Mouse (Mus musculus) kidney, embryonic 16.5 days (tissue): ENCODE measurements around the gene Frat2. TPM values are rescaled to one million over a fixed set of nuclear protein-coding genes. Genes with fewer than 3 reads are reported as not detected.

Experiments
- ATAC-seq: fragments of 200-750 bp; cut with Nextera tagmentation; 2 replicates; pipeline ENCODE4 v1.8.0; 2017; ENCODE audit warnings: moderate TSS enrichment; ENCODE audit not compliant: low FRiP score, low TSS enrichment
- H3K27ac ChIP-seq: fragments of 300-500 bp; sonication (generic); 2 replicates; pipeline ENCODE4 v1.5.1; 2014; ENCODE audit warnings: low read length
- H3K27me3 ChIP-seq: fragments of 300-500 bp; sonication (generic); 2 replicates; pipeline ENCODE4 v1.6.1; 2014; ENCODE audit warnings: low read length, control low read depth, mixed read lengths; ENCODE audit not compliant: insufficient read depth
- H3K36me3 ChIP-seq: fragments of 300-500 bp; sonication (generic); 2 replicates; pipeline ENCODE4 v1.6.1; 2014; ENCODE audit warnings: low read length, control low read depth, mixed read lengths; ENCODE audit not compliant: insufficient read depth
- H3K4me1 ChIP-seq: fragments of 300-500 bp; sonication (generic); 2 replicates; pipeline ENCODE4 v1.6.1; 2014; ENCODE audit warnings: low read length, control low read depth, mixed read lengths; ENCODE audit not compliant: insufficient read depth
- H3K4me2 ChIP-seq: fragments of 300-500 bp; sonication (generic); replicated peaks from 2 replicates; pipeline ENCODE4 v1.6.1; 2014; ENCODE audit warnings: low read depth, low read length
- H3K4me3 ChIP-seq: fragments of 300-500 bp; sonication (generic); 2 replicates; pipeline ENCODE4 v1.5.1; 2014; ENCODE audit warnings: mild to moderate bottlenecking, low read length
- H3K9ac ChIP-seq: fragments of 300-500 bp; sonication (generic); replicated peaks from 2 replicates; pipeline ENCODE4 v1.6.1; 2014; ENCODE audit warnings: low read length
- H3K9me3 ChIP-seq: fragments of 300-500 bp; sonication (generic); 2 replicates; pipeline ENCODE4 v1.6.1; 2016; ENCODE audit warnings: low read length, control low read depth
- WGBS: fragments of 180-500 bp; shearing (Covaris S2); extraction: QIAGEN DNeasy Blood & Tissue Kit; methylation state at CpG from one replicate; pipeline ENCODE4 v1.1.7; 2014; 5-methylcytosine and 5-hydroxymethylcytosine counted together
- polyA plus RNA-seq: library from polyadenylated mRNA; unstranded; fragments of >200 nt; fragmentation: Nextera tagmentation; extraction: Ambion mirVana; gene quantifications from 2 replicates; pipeline ENCODE4 v1.2.1, GENCODE M21; 2015

Gene Frat2
- polyA plus RNA-seq, result 3.7 and 4.7 TPM in 2 replicates

- H3K27me3 ChIP-seq, result no peaks in the 10 kb centered on the region
- no peaks in the 10 kb centered on the region for H3K9me3 ChIP-seq
- H3K4me2 ChIP-seq, result peak within 1 kb of the TSS; percentile 97
- peak within 1 kb of the TSS; percentile 74 for H3K4me3 ChIP-seq
- no peaks in the 10 kb centered on the region for H3K36me3 ChIP-seq
- peak; percentile 96 for ATAC-seq
- under 1% methylated on average over 68 of the region's 72 CpGs for WGBS
- peak within 1 kb of the TSS; percentile 80 for H3K9ac ChIP-seq
- peak within 1 kb of the TSS; percentile 94 for H3K27ac ChIP-seq
- peaks cover 29% of the 10 kb centered on the region for H3K4me1 ChIP-seq
Measured at GRCm38 (mm10) chr19:41847992-41848851, at the start of gene Frat2. Gene Frat2, minus strand, starts transcription at chr19:41848132.

GRCm38 (mm10) chr19:41896319-41896711 lies 48.4 kb upstream of the Frat2 start:
- Histone ChIP-seq H3K36me3 (0 out of 2 replicates have a peak, but pooled peaks cover under 1% of the 10 kb centered on the region), H3K27me3 (no peaks in the 10 kb centered on the region), H3K4me3 (peak overlapping the region; percentile 95), H3K4me2 (peak overlapping the region; percentile 92), H3K4me1 (peaks cover 15% of the 10 kb centered on the region), H3K27ac (no peak overlapping the region), H3K9me3 (no peaks in the 10 kb centered on the region), H3K9ac (peak overlapping the region; percentile 63)
- no peak for ATAC-seq
- 17% methylated on average over 18 of the region's 18 CpGs for WGBS

DNA sequence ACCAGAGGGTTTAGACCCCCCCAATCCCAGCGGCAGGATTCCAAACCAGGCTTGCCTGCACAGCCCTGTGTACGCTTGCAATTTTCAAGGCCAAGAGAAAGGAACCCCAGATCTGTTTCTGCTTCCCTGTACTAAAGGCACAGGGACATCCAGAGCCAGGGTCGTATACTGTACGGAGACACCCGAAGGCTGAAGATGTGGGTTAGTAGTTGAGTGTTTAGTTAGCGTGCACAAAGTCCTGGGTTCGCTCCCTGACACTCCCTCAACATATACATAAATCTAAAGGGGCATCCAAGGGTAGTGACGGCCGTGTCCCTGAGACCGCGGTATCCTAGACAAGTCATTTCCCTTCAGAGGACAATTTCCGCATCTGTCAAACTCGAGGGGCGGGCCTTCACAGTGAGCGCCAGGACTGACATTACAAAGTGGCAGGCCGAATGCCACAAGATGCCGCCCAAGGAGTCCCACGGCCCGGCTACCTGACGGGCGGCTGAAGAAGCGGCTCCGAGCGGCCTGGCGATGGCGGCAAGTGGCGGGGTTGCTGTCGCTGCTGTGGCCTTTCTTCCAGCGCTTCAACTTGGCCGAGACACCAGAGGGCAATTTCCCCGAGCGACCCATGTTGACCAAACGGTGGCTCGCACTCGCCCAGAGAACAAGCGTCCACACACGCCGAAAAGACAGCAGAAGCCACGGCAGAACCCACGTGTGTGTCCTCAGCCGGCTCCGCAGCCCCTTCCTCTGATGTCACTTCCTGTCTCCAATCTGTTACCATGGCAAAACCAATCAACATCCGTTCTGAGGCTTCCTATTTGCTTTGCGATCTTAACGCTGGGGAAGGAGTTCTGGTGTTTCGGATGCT lies 47.8 kb upstream of the Frat2 start, which contains the start of gene Rrp12:
Rrp12 (minus strand) TSS at position 714 of the 859 bp plus-strand sequence.
- Histone ChIP-seq H3K4me2 (peak within 1 kb of the TSS; percentile 92), H3K4me1 (peaks cover 15% of the 10 kb centered on the region), H3K9ac (peak within 1 kb of the TSS; percentile 63), H3K27ac (peak within 1 kb of the TSS; percentile 27; the same call in 1 of the 2 replicates), H3K36me3 (0 out of 2 replicates have a peak, but pooled peaks cover 5% of the 10 kb centered on the region), H3K9me3 (no peaks in the 10 kb centered on the region), H3K27me3 (no peaks in the 10 kb centered on the region), H3K4me3 (peak within 1 kb of the TSS; percentile 95)
- ATAC-seq, result peak; percentile 95
- WGBS, result 1% methylated on average over 45 of the region's 46 CpGs

GRCm38 (mm10) chr19:41894959-41895358 lies 47.0 kb upstream of the Frat2 start:
- Histone ChIP-seq H3K4me1 (peaks cover 15% of the 10 kb centered on the region), H3K9me3 (no peaks in the 10 kb centered on the region), H3K4me3 (peak overlapping the region; percentile 95), H3K27ac (no peak overlapping the region), H3K4me2 (peak overlapping the region; percentile 92), H3K9ac (peak overlapping the region; percentile 63; the same call in 1 of the 2 replicates), H3K36me3 (0 out of 2 replicates have a peak, but pooled peaks cover 5% of the 10 kb centered on the region), H3K27me3 (no peaks in the 10 kb centered on the region)
- ATAC-seq, result no peak
- 44% methylated on average over 7 of the region's 7 CpGs for WGBS

- no peaks in the 10 kb centered on the region for H3K27me3 ChIP-seq
- no peak overlapping the region for H3K4me3 ChIP-seq
- no peak for ATAC-seq
- H3K36me3 ChIP-seq, result peaks cover 34% of the 10 kb centered on the region
- H3K9me3 ChIP-seq, result no peaks in the 10 kb centered on the region
- no peak overlapping the region for H3K4me2 ChIP-seq
- no peaks in the 10 kb centered on the region for H3K4me1 ChIP-seq
- H3K27ac ChIP-seq, result no peak overlapping the region
- H3K9ac ChIP-seq, result no peak overlapping the region
Measured at GRCm38 (mm10) chr19:41888191-41888590, 40.3 kb upstream of the Frat2 start.

- Histone ChIP-seq H3K4me1 (no peaks in the 10 kb centered on the region), H3K9ac (no peak overlapping the region), H3K9me3 (no peaks in the 10 kb centered on the region), H3K27ac (no peak overlapping the region), H3K4me3 (no peak overlapping the region), H3K27me3 (no peaks in the 10 kb centered on the region), H3K4me2 (no peak overlapping the region), H3K36me3 (peaks cover 40% of the 10 kb centered on the region)
- WGBS, result 95% methylated on average over 9 of the region's 9 CpGs
- ATAC-seq, result no peak
Measured at GRCm38 (mm10) chr19:41883882-41884281, 36.0 kb upstream of the Frat2 start.

DNA sequence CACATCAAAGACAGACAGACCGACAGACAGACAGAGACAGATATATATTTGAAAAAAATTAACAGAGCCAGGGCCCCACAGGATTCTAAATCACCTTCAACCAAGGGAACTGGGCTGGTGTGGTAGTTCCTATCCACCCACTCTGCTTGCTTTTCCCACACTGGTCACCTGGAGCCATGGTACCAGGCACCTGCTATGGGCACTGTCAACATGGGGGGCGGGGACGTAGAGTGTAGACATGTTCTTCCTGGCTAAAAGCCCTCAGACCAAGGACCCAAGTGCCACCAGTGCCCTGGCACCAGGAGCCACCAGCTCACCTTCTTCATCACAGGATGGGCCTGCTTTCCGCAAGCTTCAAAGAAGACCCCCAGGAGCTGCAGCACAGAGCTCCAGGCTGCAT lies 33.9 kb upstream of the Frat2 start:
- 94% methylated on average over 4 of the region's 4 CpGs for WGBS
- no peaks in the 10 kb centered on the region for H3K4me1 ChIP-seq
- no peak overlapping the region for H3K4me2 ChIP-seq
- no peak overlapping the region for H3K27ac ChIP-seq
- no peak overlapping the region for H3K9ac ChIP-seq
- no peaks in the 10 kb centered on the region for H3K27me3 ChIP-seq
- ATAC-seq, result no peak
- H3K9me3 ChIP-seq, result no peaks in the 10 kb centered on the region
- peaks cover 46% of the 10 kb centered on the region for H3K36me3 ChIP-seq
- no peak overlapping the region for H3K4me3 ChIP-seq

GRCm38 (mm10) chr19:41874356-41874755 lies 26.4 kb upstream of the Frat2 start:
- H3K27ac ChIP-seq, result no peak overlapping the region
- H3K9ac ChIP-seq, result no peak overlapping the region
- peaks cover 50% of the 10 kb centered on the region for H3K36me3 ChIP-seq
- no peak overlapping the region for H3K4me2 ChIP-seq
- no peak for ATAC-seq
- no peaks in the 10 kb centered on the region for H3K4me1 ChIP-seq
- 91% methylated on average over 14 of the region's 14 CpGs for WGBS
- no peaks in the 10 kb centered on the region for H3K9me3 ChIP-seq
- no peaks in the 10 kb centered on the region for H3K27me3 ChIP-seq
- H3K4me3 ChIP-seq, result no peak overlapping the region

DNA sequence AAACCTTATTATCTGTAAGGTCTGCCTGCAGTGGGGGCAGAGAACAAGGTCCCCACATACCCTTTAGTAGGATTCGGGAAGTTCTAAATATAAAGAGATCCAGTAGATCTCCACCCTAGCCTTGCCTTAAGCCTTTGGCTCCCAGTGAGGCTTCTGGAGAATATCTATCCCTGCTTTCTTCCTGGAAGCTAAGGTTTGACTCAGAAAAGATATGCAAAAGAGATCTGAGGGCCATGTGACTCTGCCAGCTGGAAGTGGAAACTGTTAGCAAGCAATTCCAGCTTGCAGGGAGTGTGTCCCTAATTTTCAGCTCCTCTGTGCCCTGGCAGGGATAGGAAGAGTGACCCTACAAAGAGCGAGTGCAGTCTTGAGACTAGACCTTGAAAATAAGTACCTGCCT lies 24.4 kb upstream of the Frat2 start:
- no peak for ATAC-seq
- no peaks in the 10 kb centered on the region for H3K4me1 ChIP-seq
- peaks cover 48% of the 10 kb centered on the region for H3K36me3 ChIP-seq
- no peak overlapping the region for H3K4me3 ChIP-seq
- H3K4me2 ChIP-seq, result no peak overlapping the region
- no peaks in the 10 kb centered on the region for H3K27me3 ChIP-seq
- no peak overlapping the region for H3K27ac ChIP-seq
- WGBS, result 92% methylated on average over 2 of the region's 2 CpGs
- no peak overlapping the region for H3K9ac ChIP-seq
- no peaks in the 10 kb centered on the region for H3K9me3 ChIP-seq
